Mouse (Mus musculus) midbrain, embryonic 12.5 days (tissue): ENCODE data around the gene Fbxo21. TPM values are rescaled to one million over a fixed set of nuclear protein-coding genes. Genes with fewer than 3 reads are reported as not detected.

Experiments used
- ATAC-seq: fragments of 200-750 bp; cut with Nextera tagmentation; 2 replicates; pipeline ENCODE4 v1.8.0; 2017; ENCODE audit warnings: low read depth, moderate TSS enrichment, moderate library complexity; ENCODE audit not compliant: low FRiP score
- H3K27ac ChIP-seq: fragments of 300-500 bp; sonication (generic); replicated peaks from 2 replicates; pipeline ENCODE4 v1.5.1; 2016; ENCODE audit warnings: mild to moderate bottlenecking
- H3K27me3 ChIP-seq: fragments of 300-500 bp; sonication (generic); 2 replicates; pipeline ENCODE4 v1.6.1; 2016; ENCODE audit warnings: mild to moderate bottlenecking
- H3K36me3 ChIP-seq: fragments of 300-500 bp; sonication (generic); 2 replicates; pipeline ENCODE4 v1.6.1; 2016
- H3K4me1 ChIP-seq: fragments of 300-500 bp; sonication (generic); 2 replicates; pipeline ENCODE4 v1.6.1; 2016
- H3K4me2 ChIP-seq: fragments of 300-500 bp; sonication (generic); replicated peaks from 2 replicates; pipeline ENCODE4 v1.6.1; 2016; ENCODE audit warnings: mild to moderate bottlenecking, moderate library complexity
- H3K4me3 ChIP-seq: fragments of 300-500 bp; sonication (generic); 2 replicates; pipeline ENCODE4 v1.5.1; 2016; ENCODE audit warnings: mild to moderate bottlenecking
- H3K9ac ChIP-seq: fragments of 300-500 bp; sonication (generic); replicated peaks from 2 replicates; pipeline ENCODE4 v1.6.1; 2016; ENCODE audit warnings: mild to moderate bottlenecking, moderate library complexity
- H3K9me3 ChIP-seq: fragments of 300-500 bp; sonication (generic); 2 replicates; pipeline ENCODE4 v1.6.1; 2016; ENCODE audit warnings: mild to moderate bottlenecking
- WGBS: fragments of 180-500 bp; shearing (Covaris S2); methylation state at CpG from one replicate; pipeline ENCODE4 v1.1.7; 2016; 5-methylcytosine and 5-hydroxymethylcytosine counted together
- polyA plus RNA-seq: library from polyadenylated mRNA; unstranded; fragments of >200 nt; fragmentation: Nextera tagmentation; extraction: Ambion mirVana; gene quantifications from 2 replicates; pipeline ENCODE4 v1.2.1, GENCODE M21; 2016

The Fbxo21 gene
- polyA plus RNA-seq, 1 experiment from 2014 or later: 153 TPM

DNA sequence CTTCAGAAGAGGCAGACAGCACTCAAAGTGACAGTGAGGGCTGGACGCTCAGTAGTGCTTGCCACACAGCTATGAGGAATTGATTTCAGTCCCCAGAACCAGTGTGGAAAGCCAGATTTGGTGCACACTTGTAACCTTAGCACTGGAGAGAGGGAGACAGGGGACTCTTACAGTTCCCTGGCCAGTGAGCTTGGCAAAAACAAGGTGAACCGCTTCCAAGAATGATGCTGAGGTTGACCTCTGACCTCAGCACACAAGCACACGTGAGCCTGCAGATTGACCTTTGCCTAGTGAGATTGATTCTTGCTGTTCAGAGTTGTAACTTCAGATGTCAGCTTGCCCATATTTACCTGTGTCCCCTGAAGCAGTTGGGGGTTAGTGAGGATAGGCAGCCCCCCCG lies 9.8 kb downstream of the Fbxo21 start:
- no peak overlapping the region for H3K27ac ChIP-seq
- H3K9ac ChIP-seq: no peak overlapping the region
- H3K36me3 ChIP-seq: peaks cover 98% of the 10 kb centered on the region
- 68% methylated on average over 4 of the region's 4 CpGs for WGBS
- H3K4me1 ChIP-seq: peaks cover 9% of the 10 kb centered on the region
- no peaks in the 10 kb centered on the region for H3K27me3 ChIP-seq
- H3K4me2 ChIP-seq: no peak overlapping the region
- H3K4me3 ChIP-seq: no peak overlapping the region
- no peaks in the 10 kb centered on the region for H3K9me3 ChIP-seq
- ATAC-seq: no peak

DNA sequence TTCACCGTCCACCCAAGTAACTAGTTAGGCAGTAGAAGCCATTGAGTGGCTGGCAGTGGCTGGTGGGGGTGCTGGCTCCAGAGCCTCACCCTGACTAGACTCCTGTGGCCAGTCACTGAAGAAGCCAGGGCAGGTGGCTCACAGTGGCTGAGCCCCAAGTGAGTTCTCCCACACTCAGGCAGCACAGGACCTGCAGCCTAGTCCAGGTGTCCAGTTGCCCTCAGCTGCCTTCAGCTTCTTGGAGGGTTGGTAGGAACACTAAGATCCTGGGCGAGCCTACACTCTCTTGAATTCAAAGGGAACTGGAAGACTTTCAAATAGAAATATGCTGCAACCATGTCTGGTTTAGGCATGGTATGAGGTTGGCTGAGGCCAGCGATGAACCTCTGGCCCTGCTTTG lies 11.4 kb downstream of the Fbxo21 start:
- no peak overlapping the region for H3K4me2 ChIP-seq
- no peak overlapping the region for H3K27ac ChIP-seq
- H3K9me3 ChIP-seq: no peaks in the 10 kb centered on the region
- no peak for ATAC-seq
- no peak overlapping the region for H3K4me3 ChIP-seq
- H3K4me1 ChIP-seq: peaks cover 7% of the 10 kb centered on the region
- peaks cover 98% of the 10 kb centered on the region for H3K36me3 ChIP-seq
- 97% methylated on average over 3 of the region's 3 CpGs for WGBS
- H3K9ac ChIP-seq: no peak overlapping the region
- H3K27me3 ChIP-seq: no peaks in the 10 kb centered on the region

DNA sequence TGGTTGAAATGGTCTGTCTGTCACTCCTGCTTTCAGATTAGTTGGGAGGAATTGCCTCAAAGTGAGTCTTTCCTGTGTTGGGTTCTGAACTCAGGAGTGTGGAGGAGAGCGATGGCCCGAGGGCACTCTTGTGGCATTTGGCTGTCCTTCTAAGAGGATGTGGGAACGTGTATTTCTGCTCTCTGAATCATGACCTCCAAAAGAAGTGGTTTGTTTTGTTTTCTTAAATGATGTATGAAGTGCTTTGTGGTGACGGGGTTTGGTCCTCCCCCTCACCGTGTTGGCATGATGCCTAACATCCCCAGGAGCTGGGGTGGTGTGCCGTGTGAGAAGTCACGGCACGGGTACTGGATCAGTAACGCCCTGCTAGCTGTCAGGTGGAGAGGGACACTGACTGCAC lies 11.8 kb downstream of the Fbxo21 start:
- H3K27me3 ChIP-seq: no peaks in the 10 kb centered on the region
- H3K36me3 ChIP-seq: peaks cover 97% of the 10 kb centered on the region
- H3K27ac ChIP-seq: no peak overlapping the region
- no peaks in the 10 kb centered on the region for H3K9me3 ChIP-seq
- no peak overlapping the region for H3K9ac ChIP-seq
- H3K4me3 ChIP-seq: no peak overlapping the region
- H3K4me1 ChIP-seq: peaks cover 7% of the 10 kb centered on the region
- WGBS: 92% methylated on average over 9 of the region's 9 CpGs
- ATAC-seq: no peak
- no peak overlapping the region for H3K4me2 ChIP-seq

DNA sequence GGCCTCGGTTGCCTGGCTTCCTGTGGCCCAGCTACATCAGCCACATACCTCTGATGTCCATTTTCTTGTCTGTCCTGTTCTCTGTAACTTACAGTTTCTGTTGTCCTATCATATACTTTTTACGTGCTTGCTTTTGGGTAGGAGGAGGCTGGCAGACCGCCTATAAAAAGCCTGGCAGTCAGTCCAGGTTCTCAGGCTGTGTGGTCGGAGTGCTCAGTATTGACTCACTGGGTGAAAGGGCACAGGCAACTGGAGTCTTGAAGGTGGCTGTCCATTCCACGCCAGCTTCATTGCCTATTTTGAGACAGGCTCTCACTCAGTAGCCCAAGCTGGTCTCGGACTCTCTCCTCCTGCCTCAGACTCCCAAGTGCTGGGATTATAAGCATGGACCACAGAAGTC lies 13.2 kb downstream of the Fbxo21 start:
- Histone ChIP-seq H3K9ac (no peak overlapping the region), H3K9me3 (no peaks in the 10 kb centered on the region), H3K36me3 (peaks cover 98% of the 10 kb centered on the region), H3K27me3 (no peaks in the 10 kb centered on the region), H3K4me1 (no peaks in the 10 kb centered on the region), H3K4me3 (no peak overlapping the region), H3K27ac (no peak overlapping the region), H3K4me2 (no peak overlapping the region)
- ATAC-seq: no peak
- WGBS: 93% methylated on average over 6 of the region's 6 CpGs

DNA sequence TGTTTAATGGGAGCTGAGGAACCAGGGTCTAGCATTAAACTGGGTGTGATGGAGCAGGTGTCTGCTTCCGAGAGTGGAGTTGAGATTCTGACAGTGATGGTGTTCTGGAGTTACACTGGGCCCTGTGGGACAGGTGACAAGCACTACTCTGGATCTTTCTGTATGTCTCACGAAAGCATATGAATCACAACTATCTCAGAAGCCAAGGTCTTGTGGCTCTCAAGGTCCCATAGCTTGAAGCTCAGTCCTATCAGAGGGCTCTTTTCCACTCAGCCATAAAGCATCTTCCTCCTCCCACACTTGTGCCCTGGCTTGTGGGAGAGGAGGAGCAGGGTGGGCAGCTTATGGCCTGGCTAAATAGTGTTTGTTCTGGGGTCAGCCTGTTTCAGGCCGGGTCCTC lies 14.4 kb downstream of the Fbxo21 start:
- Histone ChIP-seq H3K36me3 (peaks cover 99% of the 10 kb centered on the region), H3K27me3 (no peaks in the 10 kb centered on the region), H3K4me2 (no peak overlapping the region), H3K4me3 (no peak overlapping the region), H3K9ac (no peak overlapping the region), H3K9me3 (no peaks in the 10 kb centered on the region), H3K27ac (no peak overlapping the region), H3K4me1 (no peaks in the 10 kb centered on the region)
- no peak for ATAC-seq
- 92% methylated on average over 3 of the region's 3 CpGs for WGBS

DNA sequence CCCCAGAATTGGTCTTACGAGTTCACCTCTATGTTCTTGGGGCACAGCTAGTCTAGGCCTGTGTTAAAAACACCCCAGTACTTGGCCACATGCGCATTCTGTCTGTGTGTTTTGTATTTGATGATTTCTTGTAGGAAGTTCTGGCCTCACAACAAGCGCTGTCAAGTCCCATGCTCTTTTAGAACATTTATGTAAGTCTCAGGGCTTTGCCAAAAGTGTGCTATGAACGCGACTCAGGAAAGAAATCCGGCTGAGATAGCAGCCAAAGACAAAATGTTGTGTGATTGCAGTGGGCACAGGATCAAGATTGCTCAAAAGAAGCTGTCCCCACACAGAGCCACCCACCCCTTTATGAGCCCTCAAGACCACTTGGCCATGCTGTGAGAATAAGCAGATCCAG lies 17.0 kb downstream of the Fbxo21 start:
- Histone ChIP-seq H3K36me3 (peaks cover 97% of the 10 kb centered on the region), H3K4me3 (no peak overlapping the region), H3K27me3 (no peaks in the 10 kb centered on the region), H3K9ac (no peak overlapping the region), H3K27ac (no peak overlapping the region), H3K4me1 (no peaks in the 10 kb centered on the region), H3K9me3 (no peaks in the 10 kb centered on the region), H3K4me2 (no peak overlapping the region)
- WGBS: 97% methylated on average over 6 of the region's 6 CpGs
- ATAC-seq: no peak

DNA sequence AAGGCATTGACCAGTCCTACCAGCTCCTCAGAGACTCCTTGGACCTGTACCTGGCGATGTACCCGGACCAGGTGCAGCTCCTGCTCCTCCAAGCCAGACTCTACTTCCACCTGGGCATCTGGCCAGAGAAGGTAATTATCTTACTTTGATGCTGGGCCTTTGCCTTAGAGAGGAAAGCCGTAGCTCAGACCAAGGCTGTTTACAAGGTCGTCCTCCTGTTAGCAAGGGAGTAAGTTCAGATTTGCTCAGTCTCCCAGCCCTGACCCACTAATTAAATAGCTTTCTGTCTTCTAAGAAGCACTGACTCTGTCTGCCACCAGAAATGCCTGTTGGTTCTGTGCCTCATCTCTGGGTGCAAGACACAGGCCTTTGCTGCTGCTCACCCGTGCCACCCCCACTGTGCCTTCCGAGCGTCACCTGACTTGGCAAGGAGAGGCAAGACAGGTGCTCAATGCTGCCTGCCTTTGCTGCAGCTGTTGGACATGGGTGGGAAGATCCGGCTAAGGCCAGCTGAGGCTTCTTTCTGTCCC lies 18.9 kb downstream of the Fbxo21 start:
- H3K4me1 ChIP-seq: no peaks in the 10 kb centered on the region
- 93% methylated on average over 8 of the region's 8 CpGs for whole genome bisulfite sequencing
- H3K4me2 ChIP-seq: no peak overlapping the region
- no peak overlapping the region for H3K4me3 ChIP-seq
- ATAC-seq: no peak
- H3K9me3 ChIP-seq: no peaks in the 10 kb centered on the region
- H3K27ac ChIP-seq: no peak overlapping the region
- peaks cover 96% of the 10 kb centered on the region for H3K36me3 ChIP-seq
- H3K9ac ChIP-seq: no peak overlapping the region
- H3K27me3 ChIP-seq: no peaks in the 10 kb centered on the region

DNA sequence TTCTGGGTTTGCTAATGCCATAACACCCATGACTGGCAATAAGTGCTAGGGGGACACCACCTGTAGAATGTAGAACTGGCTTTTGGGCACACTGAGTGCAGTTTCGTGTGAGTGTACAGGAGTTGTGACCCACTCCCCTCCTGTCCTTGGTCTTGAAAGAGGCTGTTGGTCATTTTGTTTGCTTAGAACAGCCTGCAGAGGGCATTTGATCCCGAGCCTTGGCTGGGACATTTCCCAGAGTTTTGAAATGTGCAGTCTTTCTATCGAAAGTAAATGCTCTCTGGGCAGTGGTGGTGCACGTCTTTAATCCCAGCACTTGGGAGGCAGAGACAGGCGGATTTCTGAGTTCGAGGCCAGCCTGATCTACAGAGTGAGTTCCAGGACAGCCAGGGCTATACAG lies 19.4 kb downstream of the Fbxo21 start:
- H3K4me1 ChIP-seq: no peaks in the 10 kb centered on the region
- no peak for ATAC-seq
- H3K9ac ChIP-seq: no peak overlapping the region
- no peaks in the 10 kb centered on the region for H3K9me3 ChIP-seq
- no peaks in the 10 kb centered on the region for H3K27me3 ChIP-seq
- no peak overlapping the region for H3K4me2 ChIP-seq
- no peak overlapping the region for H3K4me3 ChIP-seq
- no peak overlapping the region for H3K27ac ChIP-seq
- 88% methylated on average over 6 of the region's 6 CpGs for WGBS
- peaks cover 96% of the 10 kb centered on the region for H3K36me3 ChIP-seq

DNA sequence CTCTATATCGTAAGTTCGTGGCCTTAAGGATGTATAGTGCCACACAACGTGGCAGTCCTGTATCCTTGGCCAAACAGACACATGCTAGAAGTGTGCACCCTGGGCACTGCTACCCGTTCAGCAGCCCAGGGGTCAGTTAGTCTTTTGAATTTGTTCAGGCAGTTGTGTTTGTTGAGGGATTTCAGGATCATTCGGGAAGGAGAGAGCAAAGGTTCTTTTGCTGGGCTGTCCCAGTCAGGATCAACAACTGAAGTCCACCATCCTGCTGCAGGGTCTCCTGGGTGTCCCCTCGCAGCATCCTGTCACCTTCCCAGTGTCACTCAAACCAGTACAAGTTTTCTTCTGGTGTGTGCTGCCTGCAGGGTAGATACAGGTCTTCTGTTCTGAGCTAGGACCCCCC lies 20.1 kb downstream of the Fbxo21 start:
- H3K27me3 ChIP-seq: no peaks in the 10 kb centered on the region
- peaks cover 96% of the 10 kb centered on the region for H3K36me3 ChIP-seq
- H3K4me1 ChIP-seq: no peaks in the 10 kb centered on the region
- H3K4me2 ChIP-seq: no peak overlapping the region
- H3K9me3 ChIP-seq: no peaks in the 10 kb centered on the region
- ATAC-seq: no peak
- H3K4me3 ChIP-seq: no peak overlapping the region
- H3K9ac ChIP-seq: no peak overlapping the region
- WGBS: 81% methylated on average over 6 of the region's 6 CpGs
- H3K27ac ChIP-seq: no peak overlapping the region

DNA sequence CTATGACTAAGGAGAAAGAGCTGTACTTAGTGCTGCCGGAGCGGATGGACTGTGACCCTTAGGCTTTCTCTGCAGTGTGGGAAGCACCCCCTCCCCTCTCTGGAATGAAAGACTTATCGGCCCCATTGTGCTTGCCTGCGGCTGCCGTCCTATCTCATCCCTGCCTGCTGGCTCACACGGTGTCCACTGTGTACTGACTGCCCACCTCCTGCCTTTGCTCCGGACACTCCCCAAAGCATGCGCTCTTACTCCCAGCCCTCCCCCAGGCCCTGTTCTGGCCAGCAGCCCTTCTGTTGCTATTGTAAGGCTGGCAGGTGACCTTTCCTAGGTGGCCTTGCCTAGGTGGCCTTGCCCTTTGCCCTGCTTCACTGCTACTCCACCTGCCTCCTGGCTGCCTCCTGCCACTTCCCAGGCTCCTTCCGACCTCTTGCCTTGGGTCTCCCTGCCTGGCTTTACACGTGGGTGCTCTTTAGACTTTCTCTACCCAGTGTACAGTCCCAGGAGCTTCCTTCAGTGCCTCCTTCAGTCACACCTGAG lies 21.0 kb downstream of the Fbxo21 start:
- no peaks in the 10 kb centered on the region for H3K4me1 ChIP-seq
- no peak overlapping the region for H3K4me2 ChIP-seq
- 46% methylated on average over 10 of the region's 10 CpGs for WGBS
- no peak overlapping the region for H3K9ac ChIP-seq
- no peaks in the 10 kb centered on the region for H3K27me3 ChIP-seq
- no peak for ATAC-seq
- no peak overlapping the region for H3K4me3 ChIP-seq
- no peak overlapping the region for H3K27ac ChIP-seq
- H3K36me3 ChIP-seq: peaks cover 96% of the 10 kb centered on the region
- H3K9me3 ChIP-seq: no peaks in the 10 kb centered on the region

DNA sequence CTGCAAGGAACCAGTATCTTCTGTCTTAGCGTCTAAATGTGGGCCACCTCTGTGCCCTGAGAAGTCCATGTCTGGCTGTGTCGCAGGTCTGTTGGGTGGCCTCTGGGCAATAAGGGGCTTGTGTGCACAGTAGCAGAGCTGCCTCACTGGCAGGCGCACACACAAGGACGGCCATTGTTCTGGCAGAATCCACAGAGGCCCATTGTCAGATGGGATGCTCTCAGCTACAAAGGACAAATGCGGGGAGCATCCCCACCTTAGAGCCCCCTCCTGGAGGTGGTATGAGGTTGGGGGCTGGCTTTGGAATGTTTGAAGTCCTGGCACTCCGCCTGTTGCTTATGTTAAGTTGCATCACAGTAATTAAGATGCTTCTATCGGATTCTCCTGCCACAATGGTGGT lies 22.5 kb downstream of the Fbxo21 start:
- WGBS: 79% methylated on average over 7 of the region's 7 CpGs
- no peak overlapping the region for H3K27ac ChIP-seq
- no peaks in the 10 kb centered on the region for H3K9me3 ChIP-seq
- no peak overlapping the region for H3K9ac ChIP-seq
- no peak overlapping the region for H3K4me2 ChIP-seq
- no peaks in the 10 kb centered on the region for H3K4me1 ChIP-seq
- H3K4me3 ChIP-seq: no peak overlapping the region
- peaks cover 97% of the 10 kb centered on the region for H3K36me3 ChIP-seq
- H3K27me3 ChIP-seq: no peaks in the 10 kb centered on the region
- ATAC-seq: no peak

DNA sequence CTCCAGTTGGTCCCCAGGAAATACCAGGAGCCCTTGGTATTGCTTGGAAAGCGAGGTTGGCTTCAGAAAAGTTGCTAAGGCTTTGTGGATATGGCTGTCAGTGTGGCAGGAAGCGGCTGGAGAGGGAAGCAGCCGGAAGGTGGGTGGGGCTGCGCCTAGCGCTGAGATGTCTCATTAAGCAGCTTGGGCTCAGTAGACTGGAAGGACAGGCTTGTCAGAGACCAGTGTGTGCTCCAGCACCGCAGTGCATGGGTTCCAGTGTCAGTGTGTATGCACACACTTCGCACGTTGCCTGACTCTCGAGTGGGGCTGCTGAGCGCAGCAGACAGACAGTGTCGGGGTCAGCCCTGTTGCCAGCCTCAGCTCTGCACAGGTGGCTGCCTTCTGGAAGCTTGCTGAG lies 23.1 kb downstream of the Fbxo21 start:
- H3K36me3 ChIP-seq: peaks cover 96% of the 10 kb centered on the region
- no peak overlapping the region for H3K4me2 ChIP-seq
- no peaks in the 10 kb centered on the region for H3K9me3 ChIP-seq
- ATAC-seq: no peak
- no peaks in the 10 kb centered on the region for H3K4me1 ChIP-seq
- H3K27ac ChIP-seq: no peak overlapping the region
- no peaks in the 10 kb centered on the region for H3K27me3 ChIP-seq
- WGBS: 85% methylated on average over 11 of the region's 11 CpGs
- no peak overlapping the region for H3K9ac ChIP-seq
- H3K4me3 ChIP-seq: no peak overlapping the region

DNA sequence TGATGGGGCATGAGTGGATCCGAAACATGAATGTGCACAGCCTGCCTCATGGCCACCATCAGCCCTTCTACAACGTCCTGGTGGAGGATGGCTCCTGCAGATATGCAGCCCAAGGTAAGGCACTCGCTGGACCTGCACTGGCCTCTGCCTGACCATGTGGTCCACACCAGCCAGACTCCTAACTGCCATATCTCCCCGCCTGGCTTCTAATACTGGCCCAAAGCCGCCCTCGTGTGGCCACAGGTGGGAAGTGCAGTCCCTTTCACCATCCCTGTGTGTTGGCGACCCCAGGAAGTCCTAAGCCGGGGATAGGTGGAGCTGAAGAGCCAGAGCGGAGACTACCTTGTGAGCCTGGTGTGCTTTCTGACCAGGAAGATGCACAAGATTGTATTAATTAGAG lies 25.5 kb downstream of the Fbxo21 start:
- ATAC-seq: 0 out of 2 replicates have a peak, but pooled peaks have one; percentile 36

More for the DNA sequence above, 25.5 kb downstream of the Fbxo21 start:
- 32% methylated on average over 9 of the region's 9 CpGs for WGBS
- Histone ChIP-seq H3K9ac (no peak overlapping the region), H3K9me3 (no peaks in the 10 kb centered on the region), H3K4me3 (no peak overlapping the region), H3K27ac (no peak overlapping the region), H3K4me1 (no peaks in the 10 kb centered on the region), H3K36me3 (peaks cover 96% of the 10 kb centered on the region), H3K4me2 (no peak overlapping the region), H3K27me3 (no peaks in the 10 kb centered on the region)
